ENCODE assay signal across 14 mouse cellular contexts in the genomic region with DNA sequence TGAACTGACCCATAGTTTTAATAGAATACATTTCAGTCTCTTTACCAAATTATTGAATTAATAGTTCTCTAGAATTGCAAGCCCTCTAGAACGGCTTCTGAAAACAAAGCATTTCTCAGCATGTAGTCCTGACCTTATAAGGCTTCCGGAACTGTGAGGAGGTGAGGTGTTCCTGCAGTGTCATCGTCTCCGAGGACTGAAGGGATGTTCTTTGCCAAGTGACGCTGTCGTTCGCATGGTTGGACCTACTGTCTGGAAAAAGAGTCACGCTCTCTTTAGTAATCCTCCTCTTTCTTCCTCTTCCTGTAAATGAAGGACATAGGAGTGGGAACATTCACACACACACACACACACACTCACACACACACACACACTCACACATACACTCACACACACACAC. TPM values are rescaled to one million over a fixed set of nuclear protein-coding genes. Genes with fewer than 3 reads are reported as not detected.
DNase-seq lines count a peak whose midpoint lies in the region; ATAC-seq lines count a peak whose summit lies in the region.
"Had no signal": no experiment of that assay in that cellular context is flagged by ENCODE, and none has a peak within 500 bp of the region (broad histone marks: within the 10 kb centered on the region; RNA-seq: fewer than 3 reads in every experiment).

No protein-coding gene starts in this region.

- peaks cover 6% of the 10 kb centered on the region for H3K4me1 ChIP-seq in heart, embryonic 16.5 days (ENCODE audit: control insufficient read depth, insufficient read depth, low read length)
- H3K4me1 ChIP-seq in neural tube, embryonic 15.5 days: no peaks in the 10 kb centered on the region
- H3K4me1 ChIP-seq: embryonic facial prominence, embryonic 13.5 days; intestine, embryonic 15.5 days; midbrain, embryonic 10.5 days had no signal

- no peak for ATAC-seq in heart, embryonic 16.5 days (replicated peaks; ENCODE audit: extremely low read depth, insufficient read depth, low FRiP score)
- no peak for ATAC-seq in neural tube, embryonic 15.5 days (ENCODE audit: low FRiP score)
- ATAC-seq: forebrain, embryonic 14.5 days; intestine, embryonic 15.5 days had no signal

- H3K36me3 ChIP-seq in heart, embryonic 16.5 days (ENCODE audit: control insufficient read depth, insufficient read depth): no peaks in the 10 kb centered on the region
- H3K36me3 ChIP-seq in neural tube, embryonic 15.5 days: no peaks in the 10 kb centered on the region
- H3K36me3 ChIP-seq: embryonic facial prominence, embryonic 13.5 days; heart, embryonic 15.5 days; intestine, embryonic 15.5 days; midbrain, embryonic 10.5 days; neural tube, embryonic 13.5 days had no signal

- H3K4me2 ChIP-seq in heart, embryonic 16.5 days (ENCODE audit: low read depth, low read length): peak overlapping the region; percentile 29
- no peak overlapping the region for H3K4me2 ChIP-seq in neural tube, embryonic 15.5 days
- H3K4me2 ChIP-seq: embryonic facial prominence, embryonic 13.5 days; heart, embryonic 15.5 days; intestine, embryonic 15.5 days; neural tube, embryonic 13.5 days had no signal

- DNase-seq in gastrocnemius, adult 18-20 months (ENCODE audit: low spot score): peak; percentile 10
- no peak for DNase-seq in gastrocnemius, postnatal 25 days
- DNase-seq in 3T3-L1 (ENCODE audit: low read depth, low spot score): peak; percentile 19
- DNase-seq in adrenal gland, postnatal 36 days: peak; percentile 12 to 15
- no peak for DNase-seq in urinary bladder, postnatal 10 days (ENCODE audit: low spot score)
- DNase-seq: kidney, postnatal 4 days had no signal

- no peak overlapping the region for H3K27ac ChIP-seq in heart, embryonic 16.5 days (ENCODE audit: low read length)
- H3K27ac ChIP-seq in neural tube, embryonic 15.5 days (replicated peaks): no peak overlapping the region
- H3K27ac ChIP-seq: embryonic facial prominence, embryonic 13.5 days; heart, embryonic 15.5 days; intestine, embryonic 15.5 days; midbrain, embryonic 10.5 days; neural tube, embryonic 13.5 days had no signal

- no peak overlapping the region for H3K9ac ChIP-seq in heart, embryonic 16.5 days (ENCODE audit: low read length)
- H3K9ac ChIP-seq in neural tube, embryonic 15.5 days (replicated peaks): no peak overlapping the region
- H3K9ac ChIP-seq: embryonic facial prominence, embryonic 13.5 days; heart, embryonic 15.5 days; intestine, embryonic 15.5 days; neural tube, embryonic 13.5 days had no signal

- H3K4me3 ChIP-seq in heart, embryonic 16.5 days (ENCODE audit: low read length): no peak overlapping the region
- H3K4me3 ChIP-seq in neural tube, embryonic 15.5 days (replicated peaks): no peak overlapping the region
- H3K4me3 ChIP-seq: embryonic facial prominence, embryonic 13.5 days; heart, embryonic 15.5 days; intestine, embryonic 15.5 days; midbrain, embryonic 10.5 days; neural tube, embryonic 13.5 days had no signal

- H3K27me3 ChIP-seq in heart, embryonic 16.5 days (ENCODE audit: control insufficient read depth, insufficient read depth, low read length): no peaks in the 10 kb centered on the region
- no peaks in the 10 kb centered on the region for H3K27me3 ChIP-seq in neural tube, embryonic 15.5 days (replicated peaks)
- H3K27me3 ChIP-seq: embryonic facial prominence, embryonic 13.5 days; heart, embryonic 15.5 days; intestine, embryonic 15.5 days; neural tube, embryonic 13.5 days had no signal

- no peaks in the 10 kb centered on the region for H3K9me3 ChIP-seq in heart, embryonic 16.5 days (replicated peaks; ENCODE audit: control insufficient read depth, low read length)
- no peaks in the 10 kb centered on the region for H3K9me3 ChIP-seq in neural tube, embryonic 15.5 days (replicated peaks)
- H3K9me3 ChIP-seq: embryonic facial prominence, embryonic 13.5 days; heart, embryonic 15.5 days; intestine, embryonic 15.5 days; midbrain, embryonic 10.5 days; neural tube, embryonic 13.5 days had no signal

- 39% methylated on average over 8 of the region's 8 CpGs for WGBS in heart, embryonic 16.5 days
- 57% methylated on average over 8 of the region's 8 CpGs for WGBS in neural tube, embryonic 15.5 days

RNA-seq across cellular contexts. Expression of gene Cblb, which starts 45.6 kb away (rescaled TPM):
- 10 to 100 TPM; 12.8 to 14.1 TPM for total RNA-seq in gastrocnemius, adult 18-20 months (2021)
- 10 to 100 TPM; 11.5 to 14.8 TPM for total RNA-seq in gastrocnemius, postnatal 25 days (2021)
- total RNA-seq in adrenal gland, postnatal 36 days (2021): 10 to 100 TPM; 28.3 to 59.7 TPM
- polyA plus RNA-seq in heart, embryonic 16.5 days (2015; fragmentation: Nextera tagmentation; extraction: Ambion mirVana): 10.5 and 12.0 TPM in 2 replicates
- 7.7 and 10.8 TPM in 2 replicates for polyA plus RNA-seq in neural tube, embryonic 15.5 days (2015; fragmentation: Nextera tagmentation; extraction: Ambion mirVana)

Comparison
In these comparisons a context has a peak if more than half of its experiments do, and no peak if none do; other contexts are left out.
1. DNase-seq: peak in gastrocnemius, adult 18-20 months (single experiment), 3T3-L1 (single experiment) and adrenal gland, postnatal 36 days (2 of 2); none in gastrocnemius, postnatal 25 days (single experiment) and urinary bladder, postnatal 10 days (single experiment).